Comparison of ENCODE assay signal across 8 mouse cellular contexts in the genomic region with DNA sequence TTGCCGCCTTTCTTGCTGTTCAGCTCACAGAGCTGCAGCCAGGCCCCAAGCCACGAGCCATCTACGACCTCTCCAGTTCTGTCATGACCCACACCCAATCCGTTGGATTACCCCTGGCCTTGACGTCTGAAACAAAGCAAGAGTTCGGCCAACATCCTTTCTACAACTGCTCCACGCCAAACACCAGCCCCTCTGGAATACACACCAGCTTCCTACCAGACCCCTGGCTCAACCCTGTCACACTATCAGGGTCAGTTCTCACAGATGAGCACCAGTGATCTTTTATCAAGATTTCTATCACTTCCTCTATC. TPM values are rescaled to one million over a fixed set of nuclear protein-coding genes. Genes with fewer than 3 reads are reported as not detected.
DNase-seq lines count a peak whose midpoint lies in the region; ATAC-seq lines count a peak whose summit lies in the region.

No protein-coding gene starts in this region.

- ATAC-seq in forebrain, embryonic 15.5 days (replicated peaks) = no peak
- ATAC-seq in forebrain, embryonic 14.5 days = no peak
- ATAC-seq in midbrain, embryonic 13.5 days = no peak
- ATAC-seq in midbrain, embryonic 11.5 days (ENCODE audit: low FRiP score) = no peak
- no peak for ATAC-seq in liver, embryonic 12.5 days
- ATAC-seq in stomach, embryonic 15.5 days (ENCODE audit: insufficient read depth, low FRiP score, low read depth) = no peak

- no peaks in the 10 kb centered on the region for H3K27me3 ChIP-seq in forebrain, embryonic 15.5 days
- no peaks in the 10 kb centered on the region for H3K27me3 ChIP-seq in forebrain, embryonic 14.5 days (replicated peaks; ENCODE audit: control insufficient read depth, insufficient read depth, low read length)
- H3K27me3 ChIP-seq in midbrain, embryonic 13.5 days = no peaks in the 10 kb centered on the region
- no peaks in the 10 kb centered on the region for H3K27me3 ChIP-seq in midbrain, embryonic 11.5 days (ENCODE audit: control insufficient read depth, insufficient read depth, low read length)
- H3K27me3 ChIP-seq in liver, embryonic 12.5 days (replicated peaks) = no peaks in the 10 kb centered on the region
- H3K27me3 ChIP-seq in stomach, embryonic 15.5 days (replicated peaks) = no peaks in the 10 kb centered on the region

- H3K9ac ChIP-seq in forebrain, embryonic 15.5 days (replicated peaks) = no peak overlapping the region
- H3K9ac ChIP-seq in forebrain, embryonic 14.5 days (ENCODE audit: low read length) = no peak overlapping the region
- H3K9ac ChIP-seq in midbrain, embryonic 13.5 days (replicated peaks) = no peak overlapping the region; the same call in 1 of the 2 replicates
- H3K9ac ChIP-seq in midbrain, embryonic 11.5 days (ENCODE audit: low read length) = no peak overlapping the region
- H3K9ac ChIP-seq in liver, embryonic 12.5 days = peak overlapping the region; percentile 51
- H3K9ac ChIP-seq in stomach, embryonic 15.5 days = no peak overlapping the region

- H3K4me1 ChIP-seq in forebrain, embryonic 15.5 days = peaks cover 51% of the 10 kb centered on the region
- H3K4me1 ChIP-seq in forebrain, embryonic 14.5 days (ENCODE audit: control insufficient read depth, insufficient read depth, low read length) = peaks cover 41% of the 10 kb centered on the region
- peaks cover 58% of the 10 kb centered on the region for H3K4me1 ChIP-seq in midbrain, embryonic 13.5 days (replicated peaks)
- H3K4me1 ChIP-seq in midbrain, embryonic 11.5 days (ENCODE audit: control insufficient read depth, insufficient read depth, low read length) = peaks cover 18% of the 10 kb centered on the region
- peaks cover 100% of the 10 kb centered on the region for H3K4me1 ChIP-seq in liver, embryonic 12.5 days
- H3K4me1 ChIP-seq in stomach, embryonic 15.5 days = peaks cover 37% of the 10 kb centered on the region

- peaks cover 19% of the 10 kb centered on the region; the same call in 1 of the 2 replicates for H3K36me3 ChIP-seq in forebrain, embryonic 15.5 days
- peaks cover 47% of the 10 kb centered on the region for H3K36me3 ChIP-seq in forebrain, embryonic 14.5 days (ENCODE audit: control insufficient read depth, insufficient read depth, low read length)
- H3K36me3 ChIP-seq in midbrain, embryonic 13.5 days = peaks cover 39% of the 10 kb centered on the region
- peaks cover 3% of the 10 kb centered on the region for H3K36me3 ChIP-seq in midbrain, embryonic 11.5 days (ENCODE audit: control insufficient read depth, insufficient read depth, low read length)
- H3K36me3 ChIP-seq in liver, embryonic 12.5 days = peaks cover 90% of the 10 kb centered on the region
- no peaks in the 10 kb centered on the region for H3K36me3 ChIP-seq in stomach, embryonic 15.5 days

- 63% methylated on average over 7 of the region's 7 CpGs for WGBS in forebrain, embryonic 15.5 days
- 71% methylated on average over 7 of the region's 7 CpGs for WGBS in forebrain, embryonic 14.5 days
- WGBS in midbrain, embryonic 13.5 days = 74% methylated on average over 7 of the region's 7 CpGs
- 74% methylated on average over 7 of the region's 7 CpGs for WGBS in midbrain, embryonic 11.5 days
- 58% methylated on average over 7 of the region's 7 CpGs for WGBS in liver, embryonic 12.5 days (ENCODE audit: insufficient replicate concordance)
- WGBS in stomach, embryonic 15.5 days = 39% methylated on average over 7 of the region's 7 CpGs

- H3K4me2 ChIP-seq in forebrain, embryonic 15.5 days (replicated peaks) = no peak overlapping the region
- no peak overlapping the region for H3K4me2 ChIP-seq in forebrain, embryonic 14.5 days (ENCODE audit: low read length)
- H3K4me2 ChIP-seq in midbrain, embryonic 13.5 days (replicated peaks) = no peak overlapping the region
- no peak overlapping the region for H3K4me2 ChIP-seq in midbrain, embryonic 11.5 days
- peak overlapping the region; percentile 73 for H3K4me2 ChIP-seq in liver, embryonic 12.5 days
- no peak overlapping the region for H3K4me2 ChIP-seq in stomach, embryonic 15.5 days

- peak overlapping the region; percentile 54 for H3K27ac ChIP-seq in forebrain, embryonic 15.5 days (replicated peaks)
- H3K27ac ChIP-seq in forebrain, embryonic 14.5 days (ENCODE audit: low read depth, low read length) = no peak overlapping the region
- H3K27ac ChIP-seq in midbrain, embryonic 13.5 days = peak overlapping the region; percentile 37; the same call in 1 of the 2 replicates
- H3K27ac ChIP-seq in midbrain, embryonic 11.5 days (ENCODE audit: low read depth, low read length) = no peak overlapping the region
- peak overlapping the region; percentile 95 for H3K27ac ChIP-seq in liver, embryonic 12.5 days
- H3K27ac ChIP-seq in stomach, embryonic 15.5 days = 0 out of 2 replicates have a peak overlapping the region, but pooled peaks have one; percentile 13

- DNase-seq in forebrain, embryonic 14.5 days (ENCODE audit: low spot score) = no peak
- no peak for DNase-seq in midbrain, embryonic 11.5 days (ENCODE audit: low spot score, missing footprints)
- DNase-seq in cerebellum, postnatal 36 days = no peak
- no peak for DNase-seq in right cerebral cortex, postnatal 25 days

- H3K9me3 ChIP-seq in forebrain, embryonic 15.5 days = no peaks in the 10 kb centered on the region
- no peaks in the 10 kb centered on the region for H3K9me3 ChIP-seq in forebrain, embryonic 14.5 days (replicated peaks; ENCODE audit: control insufficient read depth, low read length)
- H3K9me3 ChIP-seq in midbrain, embryonic 13.5 days = no peaks in the 10 kb centered on the region
- no peaks in the 10 kb centered on the region for H3K9me3 ChIP-seq in midbrain, embryonic 11.5 days (ENCODE audit: control insufficient read depth, low read length)
- no peaks in the 10 kb centered on the region for H3K9me3 ChIP-seq in liver, embryonic 12.5 days (replicated peaks)
- H3K9me3 ChIP-seq in stomach, embryonic 15.5 days = no peaks in the 10 kb centered on the region

- no peak overlapping the region for H3K4me3 ChIP-seq in forebrain, embryonic 15.5 days
- H3K4me3 ChIP-seq in forebrain, embryonic 14.5 days (ENCODE audit: low read depth, low read length) = no peak overlapping the region
- no peak overlapping the region for H3K4me3 ChIP-seq in midbrain, embryonic 13.5 days (replicated peaks)
- H3K4me3 ChIP-seq in midbrain, embryonic 11.5 days (ENCODE audit: low read depth, low read length) = no peak overlapping the region
- H3K4me3 ChIP-seq in liver, embryonic 12.5 days = no peak overlapping the region
- no peak overlapping the region for H3K4me3 ChIP-seq in stomach, embryonic 15.5 days (replicated peaks)

RNA-seq across cellular contexts. Expression of a gene that starts 14.1 kb away (rescaled TPM):
- polyA plus RNA-seq in forebrain, embryonic 15.5 days (2015; fragmentation: Nextera tagmentation; extraction: Ambion mirVana) = 33.1 and 33.3 TPM in 2 replicates
- 18.2 and 23.1 TPM in 2 replicates for polyA plus RNA-seq in forebrain, embryonic 14.5 days (2014; fragmentation: Nextera tagmentation; extraction: Ambion mirVana)
- polyA plus RNA-seq in midbrain, embryonic 13.5 days (2015; fragmentation: Nextera tagmentation; extraction: Ambion mirVana) = 21.0 and 26.1 TPM in 2 replicates
- 8.9 and 11.1 TPM in 2 replicates for polyA plus RNA-seq in midbrain, embryonic 11.5 days (2014; fragmentation: Nextera tagmentation; extraction: Ambion mirVana)
- 342 and 350 TPM in 2 replicates for polyA plus RNA-seq in liver, embryonic 12.5 days (2016; fragmentation: Nextera tagmentation; extraction: Ambion mirVana)
- 20.3 and 52.2 TPM in 2 replicates for polyA plus RNA-seq in stomach, embryonic 15.5 days (2015; fragmentation: Nextera tagmentation; extraction: Ambion mirVana)

RNA-seq across cellular contexts. Expression of a gene that starts 40.3 kb away (rescaled TPM):
- polyA plus RNA-seq in forebrain, embryonic 15.5 days (2015; fragmentation: Nextera tagmentation; extraction: Ambion mirVana) = 11.3 and 13.2 TPM in 2 replicates
- polyA plus RNA-seq in forebrain, embryonic 14.5 days (2014; fragmentation: Nextera tagmentation; extraction: Ambion mirVana) = 7.7 and 8.9 TPM in 2 replicates
- 10.9 and 12.9 TPM in 2 replicates for polyA plus RNA-seq in midbrain, embryonic 13.5 days (2015; fragmentation: Nextera tagmentation; extraction: Ambion mirVana)
- 11.6 and 13.0 TPM in 2 replicates for polyA plus RNA-seq in midbrain, embryonic 11.5 days (2014; fragmentation: Nextera tagmentation; extraction: Ambion mirVana)
- polyA plus RNA-seq in liver, embryonic 12.5 days (2016; fragmentation: Nextera tagmentation; extraction: Ambion mirVana) = 5.8 and 6.6 TPM in 2 replicates
- polyA plus RNA-seq in stomach, embryonic 15.5 days (2015; fragmentation: Nextera tagmentation; extraction: Ambion mirVana) = 11.5 and 11.7 TPM in 2 replicates

Comparison
In these comparisons a context has a peak if more than half of its experiments do, and no peak if none do; other contexts are left out.
1. H3K27ac ChIP-seq: peak in forebrain, embryonic 15.5 days (single experiment), midbrain, embryonic 13.5 days (single experiment), liver, embryonic 12.5 days (single experiment) and stomach, embryonic 15.5 days (single experiment); none in forebrain, embryonic 14.5 days (single experiment) and midbrain, embryonic 11.5 days (single experiment).